Mouse (Mus musculus) hindbrain, postnatal 0 days (tissue): ENCODE results near the gene Ap1b1. TPM values are rescaled to one million over a fixed set of nuclear protein-coding genes. Genes with fewer than 3 reads are reported as not detected.

Experiments
- ATAC-seq: fragments of 200-750 bp; cut with Nextera tagmentation; 2 replicates; pipeline ENCODE4 v1.8.0; 2017; ENCODE audit warnings: mild to moderate bottlenecking, moderate TSS enrichment, moderate library complexity
- DNase-seq: peaks from one replicate; pipeline ENCODE4 v3.0.0-alpha.2; 2015; ENCODE audit warnings: low spot score
- H3K27ac ChIP-seq: fragments of 300-500 bp; sonication (generic); 2 replicates; pipeline ENCODE4 v1.5.1; 2014; ENCODE audit warnings: mild to moderate bottlenecking
- H3K27me3 ChIP-seq: fragments of 300-500 bp; sonication (generic); 2 replicates; pipeline ENCODE4 v1.6.1; 2014; ENCODE audit warnings: low read length, mixed read lengths; ENCODE audit not compliant: insufficient read depth
- H3K36me3 ChIP-seq: fragments of 300-500 bp; sonication (generic); 2 replicates; pipeline ENCODE4 v1.6.1; 2014; ENCODE audit warnings: low read length, mixed read lengths; ENCODE audit not compliant: insufficient read depth
- H3K4me1 ChIP-seq: fragments of 300-500 bp; sonication (generic); 2 replicates; pipeline ENCODE4 v1.6.1; 2014; ENCODE audit warnings: antibody characterized with exemption, low read length, mixed read lengths; ENCODE audit not compliant: insufficient read depth
- H3K4me2 ChIP-seq: fragments of 300-500 bp; sonication (generic); 2 replicates; pipeline ENCODE4 v1.6.1; 2014; ENCODE audit warnings: low read depth, mild to moderate bottlenecking, low read length, moderate library complexity, mixed read lengths
- H3K4me3 ChIP-seq: fragments of 300-500 bp; sonication (generic); 2 replicates; pipeline ENCODE4 v1.5.1; 2014; ENCODE audit warnings: low read length
- H3K9ac ChIP-seq: fragments of 300-500 bp; sonication (generic); replicated peaks from 2 replicates; pipeline ENCODE4 v1.6.1; 2014; ENCODE audit warnings: mild to moderate bottlenecking, low read length, moderate library complexity, mixed read lengths
- H3K9me3 ChIP-seq: fragments of 300-500 bp; sonication (generic); 2 replicates; pipeline ENCODE4 v1.6.1; 2016; ENCODE audit warnings: low read length, mixed read lengths
- CTCF ChIP-seq: IDR thresholded peaks from 2 replicates; pipeline ENCODE4 v1.5.1; 2016; ENCODE audit warnings: antibody characterized with exemption, control low read depth, low read depth
- WGBS: fragments of 180-500 bp; shearing (Covaris S2); extraction: QIAGEN DNeasy Blood & Tissue Kit; methylation state at CpG from one replicate; pipeline ENCODE4 v1.1.7; 2014; 5-methylcytosine and 5-hydroxymethylcytosine counted together
- polyA plus RNA-seq: library from polyadenylated mRNA; unstranded; fragments of >200 nt; fragmentation: Nextera tagmentation; extraction: Ambion mirVana; gene quantifications from 2 replicates; pipeline ENCODE4 v1.2.1, GENCODE M21; 2015
- total RNA-seq: library from RNA; depleted of rRNA; stranded (reverse); fragments of >200 nt; gene quantifications from 2 replicates; pipeline ENCODE4 v1.2.3, GENCODE M21; 2014

Ap1b1 gene
- total and polyA plus RNA-seq, 2 experiments from 2014 or later, result 89.1 to 141 TPM

- no peak for DNase-seq
- no peak overlapping the region for H3K4me3 ChIP-seq
- H3K9me3 ChIP-seq, result no peaks in the 10 kb centered on the region
- peaks cover 23% of the 10 kb centered on the region for H3K27me3 ChIP-seq
- H3K4me2 ChIP-seq, result no peak overlapping the region
- 34% methylated on average over 9 of the region's 9 CpGs for WGBS
- H3K4me1 ChIP-seq, result peaks cover 19% of the 10 kb centered on the region
- ATAC-seq, result no peak
- no peak overlapping the region for H3K9ac ChIP-seq
- TF ChIP-seq CTCF, result no peak
- 0 out of 2 replicates have a peak, but pooled peaks cover 4% of the 10 kb centered on the region for H3K36me3 ChIP-seq
- no peak overlapping the region for H3K27ac ChIP-seq
Observed at GRCm38 (mm10) chr11:5058783-5059182, 72.2 kb downstream of the Ap1b1 start.

GRCm38 (mm10) chr11:5059230-5059629 lies 72.6 kb downstream of the Ap1b1 start:
- Histone ChIP-seq H3K9ac (no peak overlapping the region), H3K9me3 (no peaks in the 10 kb centered on the region), H3K36me3 (0 out of 2 replicates have a peak, but pooled peaks cover 4% of the 10 kb centered on the region), H3K27me3 (peaks cover 23% of the 10 kb centered on the region), H3K4me2 (no peak overlapping the region), H3K4me3 (no peak overlapping the region), H3K27ac (no peak overlapping the region), H3K4me1 (peaks cover 23% of the 10 kb centered on the region)
- 33% methylated on average over 14 of the region's 14 CpGs for WGBS
- DNase-seq (no peak), ATAC-seq (no peak)
- TF ChIP-seq CTCF, result no peak

- DNase-seq (peak; percentile 81), ATAC-seq (peak; percentile 25)
- Histone ChIP-seq H3K9me3 (no peaks in the 10 kb centered on the region), H3K4me3 (no peak overlapping the region), H3K9ac (no peak overlapping the region), H3K4me1 (peaks cover 28% of the 10 kb centered on the region), H3K36me3 (0 out of 2 replicates have a peak, but pooled peaks cover 4% of the 10 kb centered on the region), H3K27ac (no peak overlapping the region), H3K27me3 (peaks cover 23% of the 10 kb centered on the region), H3K4me2 (no peak overlapping the region)
- 11% methylated on average over 27 of the region's 27 CpGs for WGBS
- TF ChIP-seq CTCF, result peak; percentile 94
Observed at GRCm38 (mm10) chr11:5059704-5060156, 73.1 kb downstream of the Ap1b1 start.

- H3K27ac ChIP-seq, result no peak overlapping the region
- WGBS, result 50% methylated on average over 28 of the region's 28 CpGs
- no peak for ATAC-seq
- no peak overlapping the region; the same call in 1 of the 2 replicates for H3K9ac ChIP-seq
- 0 out of 2 replicates have a peak, but pooled peaks cover 4% of the 10 kb centered on the region for H3K36me3 ChIP-seq
- peak overlapping the region; percentile 51 for H3K4me2 ChIP-seq
- H3K9me3 ChIP-seq, result no peaks in the 10 kb centered on the region
- peaks cover 29% of the 10 kb centered on the region for H3K4me1 ChIP-seq
- peaks cover 23% of the 10 kb centered on the region for H3K27me3 ChIP-seq
- TF ChIP-seq CTCF, result no peak
- peak; percentile 9 for DNase-seq
- H3K4me3 ChIP-seq, result peak overlapping the region; percentile 20
Observed at GRCm38 (mm10) chr11:5060756-5061412, 74.3 kb downstream of the Ap1b1 start.

- H3K4me1 ChIP-seq, result peaks cover 29% of the 10 kb centered on the region
- H3K9me3 ChIP-seq, result no peaks in the 10 kb centered on the region
- H3K27me3 ChIP-seq, result peaks cover 23% of the 10 kb centered on the region
- ATAC-seq (peak; percentile 21; the same call in 1 of the 2 replicates), DNase-seq (peak; percentile 76)
- peak overlapping the region; percentile 51 for H3K4me2 ChIP-seq
- no peak overlapping the region; the same call in 1 of the 2 replicates for H3K9ac ChIP-seq
- no peak overlapping the region for H3K27ac ChIP-seq
- TF ChIP-seq CTCF, result no peak
- H3K36me3 ChIP-seq, result 0 out of 2 replicates have a peak, but pooled peaks cover 4% of the 10 kb centered on the region
- 13% methylated on average over 60 of the region's 62 CpGs for WGBS
- peak overlapping the region; percentile 20 for H3K4me3 ChIP-seq
Observed at GRCm38 (mm10) chr11:5061413-5062139, 75.0 kb downstream of the Ap1b1 start.

- Histone ChIP-seq H3K9ac (no peak overlapping the region; the same call in 1 of the 2 replicates), H3K4me1 (peaks cover 29% of the 10 kb centered on the region), H3K27me3 (peaks cover 16% of the 10 kb centered on the region), H3K27ac (no peak overlapping the region), H3K4me3 (peak overlapping the region; percentile 20; the same call in 1 of the 2 replicates), H3K36me3 (peaks cover 7% of the 10 kb centered on the region; the same call in 1 of the 2 replicates), H3K9me3 (no peaks in the 10 kb centered on the region), H3K4me2 (peak overlapping the region; percentile 51)
- DNase-seq (no peak), ATAC-seq (no peak)
- TF ChIP-seq CTCF, result no peak
- WGBS, result 25% methylated on average over 13 of the region's 13 CpGs
Observed at GRCm38 (mm10) chr11:5062326-5062725, 75.7 kb downstream of the Ap1b1 start.
